Mouse (Mus musculus): Measurements from ENCODE around the gene Myo9a.
"Not testable (repeated sequence)": the region's sequence is repeated elsewhere in the genome, so short reads cannot be mapped to it uniquely, and the experiment has no call there.

DNA sequence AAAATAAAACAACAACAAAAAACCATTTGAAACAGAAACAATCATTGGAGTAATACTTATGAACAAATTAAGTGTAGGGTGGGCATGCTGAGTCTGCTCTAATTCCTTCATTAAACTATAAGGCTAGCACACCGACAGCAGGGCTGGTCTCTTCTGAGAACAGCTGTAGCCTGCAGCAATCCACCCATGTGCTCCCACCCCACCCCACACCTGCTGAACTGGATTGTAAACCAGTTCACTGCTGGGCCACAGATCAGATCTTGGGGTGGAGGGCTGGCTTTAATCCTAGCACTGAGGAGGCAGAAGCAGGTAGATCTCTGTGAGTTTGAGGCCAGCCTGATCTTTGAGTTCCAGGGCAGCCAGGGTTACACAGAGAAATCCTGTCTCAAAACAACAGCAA, 207.4 kb downstream of the Myo9a start:
- TF ChIP-seq CTCF (conservative IDR thresholded peaks at IDR 0.05; ENCODE audit: insufficient read depth, insufficient read length, low read depth, low read length); POLR2A (IDR thresholded peaks at IDR 0.05; ENCODE audit: low read depth, low read length): not testable (repeated sequence)
